Mouse (Mus musculus) spleen, adult 2 months (tissue): ENCODE results near the gene Gm4924.

Experiments
- CTCF ChIP-seq: fragments of 200-500 bp; IDR thresholded peaks from 2 replicates; pipeline ENCODE4 v1.5.1; 2011; ENCODE audit warnings: mild to moderate bottlenecking, inconsistent platforms; ENCODE audit not compliant: insufficient read depth, insufficient read length, insufficient replicate concordance; ENCODE audit errors: extremely low read depth
- POLR2A ChIP-seq: fragments of 200-500 bp; IDR thresholded peaks from 2 replicates; pipeline ENCODE4 v1.6.1; 2011; ENCODE audit warnings: low read depth, low read length, inconsistent platforms

DNA sequence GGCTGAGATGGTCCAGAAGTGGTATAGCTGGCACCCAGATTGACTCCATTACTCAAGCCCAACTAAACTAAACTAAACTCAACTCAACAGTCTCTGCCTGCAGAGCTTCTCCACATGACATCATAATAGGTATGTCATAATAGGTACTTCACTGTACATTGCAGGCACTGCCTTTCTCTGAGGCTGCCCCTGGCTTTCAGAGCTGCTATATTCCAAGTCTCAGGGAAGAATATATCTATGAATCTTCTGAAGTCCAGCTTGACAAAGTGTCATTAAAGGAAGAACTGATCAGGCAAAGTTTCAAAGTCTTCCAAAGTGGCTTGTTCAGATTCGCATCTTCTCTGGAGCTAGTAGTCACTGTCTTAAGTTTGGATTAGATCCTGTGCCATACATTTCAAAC, 37.6 kb upstream of the Gm4924 start, which contains the start of gene 4932415D10Rik:
- TF ChIP-seq CTCF (no peak), POLR2A (no peak)
